Mouse (Mus musculus) frontal cortex, postnatal 36 days (tissue): ENCODE results near the gene 2310011J03Rik.

Source experiments
- DNase-seq, 2 experiments: peaks; one replicate each; pipeline ENCODE4 v3.0.0; 2022; ENCODE audit warnings: low spot score in 2 of 2

Gene 2310011J03Rik

DNA sequence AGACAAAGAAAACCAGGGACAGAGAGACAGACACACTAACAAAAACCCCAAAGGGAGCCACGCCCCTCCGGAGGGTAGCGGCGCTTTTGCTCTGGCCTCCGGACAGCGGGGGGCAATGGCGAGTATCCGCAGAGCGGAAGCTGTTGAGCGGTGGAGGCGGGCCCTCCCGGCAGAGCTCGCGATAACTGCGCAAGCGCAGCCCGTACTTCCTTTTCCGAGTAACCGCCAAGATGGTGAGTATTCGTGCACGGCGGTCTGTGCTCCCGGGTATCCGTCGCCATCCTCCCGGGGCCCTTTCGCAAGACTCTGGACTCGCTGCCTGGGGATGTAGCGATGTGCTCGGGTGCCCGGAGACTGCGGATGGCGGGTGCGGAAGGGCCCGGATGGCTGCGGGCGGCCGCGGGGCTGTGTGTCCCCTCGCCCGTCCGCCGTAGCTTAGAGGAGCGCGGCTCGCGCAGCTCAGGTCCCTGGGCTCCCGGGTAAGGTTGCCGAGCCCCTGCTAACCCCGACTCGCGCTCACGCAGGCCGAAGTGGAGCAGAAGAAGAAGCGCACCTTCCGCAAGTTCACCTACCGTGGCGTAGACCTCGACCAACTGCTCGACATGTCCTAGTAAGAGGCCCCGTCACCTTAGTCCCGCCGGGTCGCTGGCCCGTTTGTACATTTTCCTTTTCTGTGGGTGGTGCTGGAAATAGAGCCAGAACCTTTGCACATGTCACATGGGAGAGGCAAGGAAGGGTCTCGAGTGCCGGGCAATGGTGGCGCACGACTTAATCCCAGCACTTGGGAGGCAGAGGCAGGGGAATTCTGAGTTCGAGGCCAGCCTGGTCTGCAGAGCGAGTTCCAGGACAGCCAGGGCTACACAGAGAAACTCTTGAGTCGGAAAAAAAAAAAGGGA, 27.8 kb downstream of the 2310011J03Rik start, which contains the start of gene Rps15:
TSS of gene Rps15 (plus strand) at position 203 of the 896 bp plus-strand sequence.
- peak; percentile 89 to 93 for DNase-seq

DNA sequence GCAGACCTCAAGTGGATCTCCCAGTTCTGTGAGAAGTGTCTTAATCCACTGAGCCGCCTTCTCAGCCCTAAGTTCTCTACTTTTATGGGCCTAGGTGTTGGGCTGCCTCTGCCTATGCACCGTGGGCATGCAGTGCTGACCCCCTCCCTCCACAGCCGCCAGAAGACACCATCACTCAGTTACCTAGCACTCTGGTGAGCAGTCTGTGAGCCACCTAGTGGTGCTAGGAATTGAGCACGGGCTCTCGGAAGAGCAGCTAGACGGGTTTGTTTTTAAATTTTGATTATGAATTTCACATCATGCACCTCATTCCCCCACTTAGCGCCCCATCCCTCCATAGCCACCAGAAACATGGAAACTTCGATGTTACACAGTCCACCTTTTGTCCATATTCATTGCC, 31.7 kb downstream of the 2310011J03Rik start:
- DNase-seq: no peak

DNA sequence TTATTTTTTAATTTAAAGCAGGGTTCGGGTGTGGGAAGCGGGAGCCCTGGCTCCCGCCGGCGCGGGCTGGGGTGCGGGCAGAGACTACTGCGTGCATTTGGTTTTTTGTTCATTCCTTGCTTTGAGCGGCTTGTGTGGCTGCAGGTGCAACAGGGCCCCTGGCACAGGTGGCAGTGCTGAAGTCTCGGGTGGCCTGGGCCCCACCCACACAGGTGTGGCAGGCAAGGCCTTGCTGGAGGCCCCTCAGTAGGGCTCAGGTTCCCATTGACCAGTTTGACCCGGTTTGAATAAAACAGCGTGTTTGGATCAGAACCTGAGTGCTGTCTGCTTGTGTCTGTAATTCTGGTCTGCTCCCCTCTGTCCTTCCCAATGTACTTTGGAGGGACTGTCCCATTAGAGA, 32.2 kb downstream of the 2310011J03Rik start:
- DNase-seq: no peak

DNA sequence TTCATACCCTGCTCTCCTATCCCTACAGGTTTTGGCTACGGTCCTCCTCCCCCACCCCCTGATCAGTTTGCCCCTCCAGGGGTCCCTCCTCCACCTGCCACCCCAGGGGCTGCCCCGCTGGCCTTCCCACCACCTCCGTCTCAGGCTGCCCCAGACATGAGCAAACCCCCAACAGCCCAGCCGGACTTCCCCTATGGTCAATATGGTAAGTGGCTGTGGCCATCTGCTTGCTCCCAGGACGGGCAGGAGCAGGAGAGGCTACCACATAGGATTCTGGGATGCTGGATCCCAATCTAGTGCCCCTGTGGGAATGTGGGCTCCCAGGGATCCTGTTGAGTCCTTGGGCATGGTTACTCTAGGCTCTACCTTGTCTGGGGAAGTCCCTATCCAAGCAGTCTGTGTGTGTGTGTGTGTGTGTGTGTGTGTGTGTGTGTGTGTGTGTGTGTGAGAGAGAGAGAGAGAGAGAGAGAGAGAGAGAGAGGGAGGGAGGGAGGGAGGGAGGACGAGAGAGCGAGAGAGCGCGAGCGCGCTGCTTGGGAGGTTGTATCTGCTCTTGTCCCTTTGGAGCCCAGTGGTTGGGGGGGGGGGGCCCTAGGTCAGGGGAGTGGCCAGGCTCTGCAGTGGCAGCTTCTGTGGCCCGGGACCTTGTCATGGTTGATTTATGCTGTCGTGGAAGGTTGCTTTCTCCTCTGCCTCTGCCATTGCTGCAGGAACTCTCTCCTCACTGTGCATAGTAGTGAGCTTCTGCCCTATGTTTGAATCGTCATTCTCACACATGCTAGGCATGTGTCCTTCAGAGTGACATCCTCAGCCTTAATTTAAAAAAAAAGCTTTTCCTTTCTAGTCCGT, 34.9 kb downstream of the 2310011J03Rik start:
- DNase-seq: no peak

DNA sequence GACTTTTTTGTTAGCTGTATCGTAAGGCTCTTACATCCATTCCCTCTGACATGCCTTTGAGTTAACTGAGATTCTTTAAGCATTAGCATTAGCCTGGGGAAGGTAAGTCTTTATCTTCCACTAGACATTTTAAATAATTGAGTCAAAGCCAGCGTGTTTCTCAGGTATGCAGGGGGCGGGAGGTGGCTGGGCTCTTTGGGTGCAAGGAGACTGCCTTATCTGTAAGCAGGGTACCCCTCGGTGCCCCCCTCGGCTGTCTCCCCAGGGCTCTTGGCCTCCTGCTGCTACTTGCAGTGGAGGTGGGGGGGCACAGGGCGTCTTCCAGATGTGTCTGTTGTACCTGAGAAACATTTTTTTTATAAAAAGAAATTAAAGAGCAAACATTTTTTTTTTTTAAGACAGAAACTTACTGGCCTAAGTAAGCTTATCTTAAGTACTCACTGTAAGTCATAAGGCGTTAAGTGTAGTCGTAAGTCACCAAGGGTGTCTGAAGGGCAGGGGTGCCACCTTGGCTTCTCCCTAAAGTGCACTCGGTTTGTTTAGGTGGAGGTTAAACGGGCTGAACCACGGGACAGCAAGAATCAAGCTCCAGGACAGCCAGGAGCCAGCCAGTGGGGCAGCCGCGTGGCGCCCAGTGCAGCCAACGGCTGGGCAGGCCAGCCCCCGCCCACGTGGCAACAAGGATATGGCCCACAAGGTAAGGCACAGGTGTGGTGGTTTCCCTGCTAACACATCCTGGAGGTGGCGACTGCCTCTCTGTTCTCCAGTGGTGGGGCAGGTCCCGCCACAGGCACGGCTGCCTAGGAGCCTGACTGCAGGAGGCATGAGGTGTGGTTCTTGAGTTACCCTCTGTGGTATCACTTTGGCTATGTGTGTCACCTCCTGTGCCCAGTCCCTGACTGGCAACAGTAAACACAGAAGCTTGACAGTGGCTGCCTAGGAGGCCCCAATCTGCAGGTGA, 37.6 kb downstream of the 2310011J03Rik start:
- DNase-seq: no peak

DNA sequence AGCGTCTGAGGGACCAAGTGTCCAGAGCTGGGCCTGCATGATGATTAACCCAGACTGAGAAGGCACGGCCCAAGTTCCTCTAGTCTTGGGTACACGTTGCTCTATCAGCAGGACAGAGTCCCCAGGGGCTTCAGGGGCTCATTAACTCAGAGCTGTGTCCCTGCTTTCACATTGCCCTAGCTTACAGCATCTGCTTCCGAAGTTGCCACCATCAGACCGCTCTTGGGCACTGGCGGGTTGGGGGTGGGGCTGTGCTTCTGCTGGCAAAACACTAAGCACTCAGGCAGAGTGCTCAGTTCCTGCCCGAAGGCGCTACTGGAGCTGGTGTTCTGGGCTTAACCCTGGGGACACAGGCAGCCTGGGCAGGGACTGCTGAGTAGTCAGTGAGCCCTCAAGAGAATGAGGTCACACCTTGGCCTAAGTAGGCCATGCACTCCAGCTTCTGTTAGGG, 38.4 kb downstream of the 2310011J03Rik start:
- DNase-seq: no peak

DNA sequence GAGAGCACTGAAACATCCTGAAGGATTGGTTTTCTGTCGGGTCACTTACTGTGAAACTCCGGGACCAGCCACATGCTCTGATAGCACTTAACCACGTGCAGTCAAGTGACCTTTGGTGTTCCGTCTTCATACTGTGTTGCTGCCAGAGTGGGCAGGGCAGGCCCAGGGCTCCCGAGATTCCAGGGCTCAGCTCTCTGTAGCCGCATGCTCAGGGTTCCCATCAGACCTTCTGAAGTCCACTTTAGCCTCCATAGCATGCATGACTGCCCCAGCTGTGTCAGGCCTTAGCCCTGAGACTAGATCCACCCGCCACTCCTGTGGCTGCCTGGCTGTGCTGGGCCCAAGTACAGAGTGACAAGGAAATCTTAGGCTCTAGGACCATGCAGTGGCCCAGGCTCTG, 39.0 kb downstream of the 2310011J03Rik start:
- DNase-seq: no peak

DNA sequence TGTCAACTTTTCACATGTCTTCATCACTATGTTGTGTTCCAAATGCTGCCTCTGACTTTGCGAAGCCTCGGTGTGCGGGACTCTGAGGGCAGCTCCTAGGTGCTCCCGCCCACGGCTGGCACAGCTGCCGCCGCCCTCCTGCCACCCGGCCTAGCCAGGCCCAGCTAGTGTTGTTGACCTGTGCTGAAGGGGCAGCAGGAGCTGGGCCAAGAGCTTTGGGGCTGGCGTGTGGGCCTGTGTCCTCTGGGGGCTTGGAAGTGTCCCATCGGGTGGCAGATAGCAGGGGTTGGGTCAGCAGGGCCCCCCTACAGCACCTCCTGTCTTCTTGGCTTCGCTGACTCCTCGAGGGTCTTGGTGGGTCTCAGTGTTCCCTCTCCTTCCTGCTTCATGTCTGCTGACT, 41.1 kb downstream of the 2310011J03Rik start:
- DNase-seq: no peak

DNA sequence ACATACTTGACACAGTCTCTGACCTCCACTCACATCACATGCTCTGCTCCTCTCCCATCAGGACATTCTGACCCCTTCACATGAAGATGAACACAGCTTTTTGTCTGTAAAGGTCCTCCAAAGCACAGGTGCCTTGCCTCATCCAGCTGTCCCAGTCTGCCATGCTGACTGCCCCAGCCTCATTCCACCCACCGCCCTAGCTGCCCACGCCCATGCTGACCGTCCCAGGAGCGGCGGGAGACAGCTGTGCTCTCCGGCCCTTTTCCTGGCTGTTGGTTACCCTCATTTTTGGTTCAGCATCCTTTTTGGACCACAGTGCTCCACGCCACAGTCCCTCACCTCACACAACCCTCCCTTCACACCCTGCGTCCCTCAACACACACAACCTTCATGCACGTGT, 41.9 kb downstream of the 2310011J03Rik start:
- DNase-seq: no peak

DNA sequence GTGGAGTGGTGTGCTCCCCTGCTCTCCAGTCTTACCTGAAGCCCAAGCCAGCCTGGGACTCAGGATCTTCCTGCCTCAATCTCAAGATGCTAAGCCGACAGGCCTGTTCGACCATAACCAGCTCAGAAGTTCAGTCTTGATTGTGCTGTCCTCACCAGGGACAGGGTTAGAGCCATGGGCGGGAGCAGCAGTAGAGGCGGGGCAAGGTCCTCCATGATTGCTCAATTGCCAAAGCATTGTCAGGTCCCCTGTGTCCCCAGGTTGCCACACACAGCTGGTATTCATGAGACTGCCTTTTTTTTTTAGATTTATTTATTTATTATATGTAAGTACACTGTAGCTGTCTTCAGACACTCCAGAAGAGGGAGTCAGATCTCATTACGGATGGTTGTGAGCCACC, 44.1 kb downstream of the 2310011J03Rik start:
- no peak for DNase-seq

DNA sequence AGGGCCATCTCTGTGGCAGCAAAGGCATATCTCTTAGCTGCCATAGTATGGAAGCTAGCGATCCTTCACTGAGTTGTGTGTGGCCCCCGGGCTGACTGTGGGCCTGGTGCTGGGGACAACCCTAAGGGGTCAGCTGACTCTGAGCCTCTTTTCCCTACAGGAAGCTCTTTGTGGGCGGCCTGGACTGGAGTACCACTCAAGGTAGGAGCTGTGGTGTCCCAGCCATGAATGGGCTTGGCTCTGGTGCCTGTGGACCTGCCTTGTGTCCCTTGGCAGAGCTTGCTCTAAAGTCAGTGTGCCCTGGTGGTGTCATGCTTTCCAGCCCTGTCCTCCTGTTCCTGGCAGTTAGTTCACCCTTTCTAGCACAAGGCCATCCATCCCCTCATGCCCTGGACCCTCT, 46.5 kb downstream of the 2310011J03Rik start:
- DNase-seq: no peak

DNA sequence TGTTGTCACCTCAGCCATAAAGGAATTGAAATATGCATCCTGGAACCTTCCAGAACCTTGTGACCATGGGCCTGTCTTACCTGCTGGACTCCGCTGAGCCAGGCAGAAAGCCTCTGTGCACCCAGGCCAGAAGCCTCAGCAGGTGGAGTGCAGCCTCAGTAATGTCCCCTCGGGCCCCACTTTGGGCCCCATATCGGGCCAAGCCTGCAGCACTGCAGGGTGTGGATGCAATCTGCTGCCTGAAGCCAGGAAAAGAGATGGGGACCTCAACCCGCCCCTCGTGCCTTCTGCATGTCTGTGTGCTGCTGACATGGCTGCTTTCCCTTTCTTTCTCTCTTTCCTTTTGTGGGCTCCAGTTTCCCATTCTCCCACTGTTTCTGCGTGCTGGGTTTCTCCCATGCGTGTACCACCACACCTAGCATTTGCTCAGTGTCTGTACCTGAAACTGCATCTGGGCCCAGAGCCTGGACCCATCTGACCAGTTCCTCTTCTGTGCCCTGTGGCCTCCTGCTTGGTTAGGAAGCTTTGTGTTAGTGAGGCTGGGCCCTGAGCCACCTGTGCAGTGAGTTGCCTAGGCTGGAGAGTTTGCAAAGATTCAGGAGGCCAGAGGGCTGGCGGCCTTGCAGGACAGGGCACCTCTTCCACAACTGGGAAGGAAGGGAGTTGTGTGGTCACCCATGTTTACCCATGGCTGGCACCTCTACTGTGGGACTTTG, 48.3 kb downstream of the 2310011J03Rik start:
- no peak for DNase-seq

DNA sequence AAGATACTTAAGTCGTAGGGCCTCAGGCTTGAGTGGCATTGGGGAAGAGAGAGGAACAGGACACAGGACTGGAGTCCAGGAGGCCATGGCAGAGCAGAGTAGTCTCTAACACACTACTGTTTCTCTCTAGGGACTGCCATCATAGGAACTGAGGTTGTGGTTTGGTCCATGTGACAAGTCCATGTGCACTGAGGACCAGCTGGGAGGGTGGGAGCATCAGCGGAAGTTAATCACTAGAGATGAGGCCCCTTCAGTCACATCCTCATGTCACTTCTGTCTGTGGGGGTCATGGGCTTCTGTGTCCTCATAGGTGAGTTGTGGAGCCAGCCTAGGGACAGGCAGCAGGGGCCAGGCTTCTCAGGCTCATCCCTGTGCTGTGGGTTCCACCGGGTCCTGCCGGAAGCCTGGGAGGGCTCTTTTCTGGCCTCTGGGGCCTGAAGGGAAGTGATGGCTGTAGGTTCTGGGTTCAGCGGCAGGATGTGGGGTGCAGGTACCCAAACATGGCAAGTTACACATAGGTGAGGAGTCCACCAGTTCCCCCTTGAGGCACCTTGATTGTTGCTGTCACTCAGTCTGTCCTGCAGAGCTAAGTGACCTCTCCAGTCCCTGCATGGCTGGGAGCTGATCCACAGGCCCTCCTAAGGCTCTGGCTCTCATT, 49.0 kb downstream of the 2310011J03Rik start:
- DNase-seq: no peak

DNA sequence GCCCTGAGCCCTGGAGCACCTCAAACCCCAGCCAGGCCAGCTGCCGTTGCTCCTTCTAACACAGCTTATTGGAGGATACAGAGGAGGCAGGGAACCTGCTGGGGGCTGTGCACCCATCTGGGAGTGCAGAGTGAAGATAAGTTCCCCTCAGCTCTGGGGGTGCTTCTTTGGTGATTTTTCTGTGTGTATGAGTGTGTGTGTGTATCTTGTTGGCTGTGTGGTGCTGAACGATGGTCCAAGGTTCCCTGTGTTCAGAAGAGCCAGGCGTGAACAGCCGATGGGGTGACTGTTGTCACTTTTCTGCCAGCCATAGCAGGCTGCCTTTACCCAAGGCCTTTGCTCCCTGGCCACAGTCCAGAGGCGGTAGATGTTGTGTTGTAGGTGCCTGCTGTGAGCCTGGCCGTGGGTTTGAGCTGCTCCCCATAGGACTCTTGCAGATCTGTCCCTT, 49.6 kb downstream of the 2310011J03Rik start:
- no peak for DNase-seq

DNA sequence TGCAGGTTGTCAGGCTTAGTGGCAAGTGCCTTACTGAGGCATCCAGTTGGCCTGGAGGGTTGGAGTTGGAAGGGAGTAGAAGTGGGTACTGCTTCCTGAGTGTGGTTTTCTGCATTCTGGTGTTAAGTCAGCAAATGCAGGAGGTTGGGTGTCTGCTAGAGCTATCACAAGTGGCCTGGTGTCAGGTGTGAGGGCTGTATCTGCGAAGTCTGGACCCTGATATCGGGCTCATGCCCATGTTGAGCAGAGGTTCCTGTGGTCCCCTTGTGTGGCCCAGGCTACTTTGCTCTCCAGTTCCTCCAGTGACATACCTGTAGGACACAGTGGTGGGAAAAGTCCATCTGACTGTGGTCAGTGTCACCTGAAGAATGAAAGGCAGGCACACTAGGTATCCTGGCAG, 50.2 kb downstream of the 2310011J03Rik start:
- DNase-seq: no peak
